Mouse (Mus musculus) bone marrow, adult 2 months (tissue): ENCODE data around the gene Lad1. TPM values are rescaled to one million over a fixed set of nuclear protein-coding genes. Genes with fewer than 3 reads are reported as not detected.

Source experiments
- H3K27ac ChIP-seq: fragments of 200-500 bp; 2 replicates; pipeline ENCODE4 v1.5.1; 2012; ENCODE audit warnings: low read depth, mild to moderate bottlenecking, control low read depth, inconsistent platforms, low read length; ENCODE audit not compliant: control insufficient read depth, poor library complexity, insufficient read depth
- H3K4me1 ChIP-seq: fragments of 200-500 bp; 2 replicates; pipeline ENCODE4 v1.6.1; 2011; ENCODE audit warnings: low read length; ENCODE audit not compliant: control insufficient read depth, insufficient read depth
- H3K4me3 ChIP-seq: fragments of 200-500 bp; replicated peaks from 2 replicates; pipeline ENCODE3; 2011; ENCODE audit warnings: mild to moderate bottlenecking, low read depth, low read length, control low read depth; ENCODE audit not compliant: control insufficient read depth
- CTCF ChIP-seq: fragments of 200-500 bp; IDR thresholded peaks from 2 replicates; pipeline ENCODE4 v1.5.1; 2011; ENCODE audit warnings: low read length, control low read depth; ENCODE audit not compliant: control insufficient read depth, insufficient read depth
- POLR2A ChIP-seq: fragments of 200-500 bp; IDR thresholded peaks from 2 replicates; pipeline ENCODE4 v1.6.1; 2011; ENCODE audit warnings: low read depth, mild to moderate bottlenecking, control low read depth, low read length, borderline replicate concordance; ENCODE audit not compliant: control insufficient read depth
- WGBS: fragments of 180-500 bp; shearing (Covaris S2); methylation state at CpG from one replicate; pipeline ENCODE4 v1.1.7; 2018; 5-methylcytosine and 5-hydroxymethylcytosine counted together
- polyA plus RNA-seq: library from polyadenylated mRNA; stranded (reverse); fragments of >200 nt; gene quantifications from 2 replicates; pipeline ENCODE4 v1.2.4, GENCODE M21; 2011; ENCODE audit warnings: low replicate concordance; ENCODE audit not compliant: missing spikeins, insufficient read depth, insufficient read length

Gene Lad1
- 0.77 TPM in 1 of 2 replicates, not detected in the other for polyA plus RNA-seq

- TF ChIP-seq CTCF, result no peak
- TF ChIP-seq POLR2A, result no peak
- under 1% methylated on average over 63 of the region's 63 CpGs for WGBS
- Histone ChIP-seq H3K4me3 (no peak within 1 kb of the TSS), H3K4me1 (no peaks in the 10 kb centered on the region), H3K27ac (no peak within 1 kb of the TSS; the same call in 1 of the 2 replicates)
These were observed at the start of gene Lad1 for GRCm38 (mm10) chr1:135818481-135819086. Gene Lad1, plus strand, starts transcription at chr1:135818598.

DNA sequence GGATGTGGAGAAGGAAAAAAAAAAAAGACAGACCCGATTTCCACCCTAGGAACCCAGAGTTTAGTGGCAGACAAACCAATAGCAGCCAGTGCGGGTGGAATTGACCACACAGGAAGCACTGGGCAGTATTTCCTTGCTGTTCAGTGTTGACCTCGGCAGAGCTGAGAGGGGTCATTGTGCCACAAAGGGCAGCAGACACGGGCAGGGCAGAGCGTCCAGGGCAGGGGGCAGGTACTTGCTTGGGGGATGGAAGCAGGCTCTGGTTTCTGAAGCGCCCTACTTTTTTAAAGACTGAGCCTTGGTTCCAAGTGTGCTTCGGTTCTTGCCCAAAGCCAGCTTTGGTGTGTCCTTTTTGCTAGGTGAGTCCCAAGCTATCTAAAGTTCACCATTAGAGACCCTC, 48.2 kb upstream of the Lad1 start:
- Histone ChIP-seq H3K27ac (no peak overlapping the region), H3K4me1 (no peaks in the 10 kb centered on the region), H3K4me3 (no peak overlapping the region)
- no peak for TF ChIP-seq POLR2A
- no peak for TF ChIP-seq CTCF
- WGBS, result 41% methylated on average over 7 of the region's 7 CpGs

DNA sequence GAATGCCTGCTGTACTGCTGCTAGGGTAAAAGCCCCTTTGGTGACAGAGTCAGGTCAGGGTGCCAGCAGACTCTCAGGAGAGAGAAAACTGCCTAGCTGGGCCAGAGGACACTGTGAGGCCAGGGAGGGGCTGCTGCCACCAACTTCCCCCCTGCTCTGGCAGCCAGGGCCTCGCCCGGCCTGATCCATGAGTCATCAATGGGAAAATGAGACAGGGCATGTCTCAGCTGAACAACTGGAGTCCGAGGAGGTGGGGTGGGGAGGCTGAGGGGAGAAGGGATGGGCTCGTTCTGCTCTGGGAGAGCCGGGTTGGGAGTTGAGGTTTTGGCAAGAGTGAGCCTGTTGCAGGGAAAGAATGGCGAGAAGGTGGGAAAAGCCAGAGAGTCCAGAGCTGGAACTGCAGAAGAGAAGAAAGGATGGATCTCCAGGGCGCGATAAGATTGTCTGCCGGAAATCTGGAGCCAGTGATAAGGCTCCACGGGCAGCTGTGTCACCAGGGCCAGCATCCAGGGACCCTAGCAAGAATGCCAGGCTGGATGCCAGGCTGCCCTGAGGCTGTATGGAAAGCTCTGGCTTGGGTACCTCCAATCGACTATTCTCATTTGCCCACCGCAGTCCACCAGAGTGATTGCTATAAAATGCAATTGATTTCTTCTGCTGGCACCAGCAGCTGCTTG, 47.4 kb upstream of the Lad1 start:
- no peaks in the 10 kb centered on the region for H3K4me1 ChIP-seq
- no peak overlapping the region for H3K4me3 ChIP-seq
- TF ChIP-seq POLR2A, result no peak
- no peak for TF ChIP-seq CTCF
- H3K27ac ChIP-seq, result no peak overlapping the region
- 56% methylated on average over 12 of the region's 12 CpGs for whole genome bisulfite sequencing

DNA sequence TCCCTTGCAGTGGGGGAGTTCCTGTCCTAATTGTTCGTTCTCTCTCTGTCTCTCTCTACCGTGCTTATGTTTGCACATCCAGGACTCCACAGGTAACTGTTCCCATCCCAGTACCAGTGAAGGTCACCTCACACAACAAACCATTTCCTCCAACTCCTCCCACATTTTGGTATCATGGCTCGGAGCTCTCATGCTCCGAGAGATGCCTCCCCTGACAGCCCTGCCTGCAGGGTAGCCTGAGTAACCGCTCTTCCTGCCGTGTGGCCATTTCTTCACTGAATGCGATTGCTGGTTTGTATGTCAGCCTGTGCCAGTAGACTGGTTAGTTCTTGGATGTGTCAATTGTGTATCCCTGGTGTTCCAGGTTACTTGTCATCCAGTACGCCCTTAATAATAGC, 46.8 kb upstream of the Lad1 start:
- TF ChIP-seq CTCF (no peak), POLR2A (no peak)
- Histone ChIP-seq H3K27ac (no peak overlapping the region), H3K4me3 (no peak overlapping the region), H3K4me1 (no peaks in the 10 kb centered on the region)
- WGBS, result 85% methylated on average over 8 of the region's 8 CpGs

GRCm38 (mm10) chr1:135776596-135776995, 41.8 kb upstream of the Lad1 start:
- Histone ChIP-seq H3K27ac (no peak overlapping the region), H3K4me3 (no peak overlapping the region), H3K4me1 (no peaks in the 10 kb centered on the region)
- TF ChIP-seq CTCF (no peak), POLR2A (no peak)

DNA sequence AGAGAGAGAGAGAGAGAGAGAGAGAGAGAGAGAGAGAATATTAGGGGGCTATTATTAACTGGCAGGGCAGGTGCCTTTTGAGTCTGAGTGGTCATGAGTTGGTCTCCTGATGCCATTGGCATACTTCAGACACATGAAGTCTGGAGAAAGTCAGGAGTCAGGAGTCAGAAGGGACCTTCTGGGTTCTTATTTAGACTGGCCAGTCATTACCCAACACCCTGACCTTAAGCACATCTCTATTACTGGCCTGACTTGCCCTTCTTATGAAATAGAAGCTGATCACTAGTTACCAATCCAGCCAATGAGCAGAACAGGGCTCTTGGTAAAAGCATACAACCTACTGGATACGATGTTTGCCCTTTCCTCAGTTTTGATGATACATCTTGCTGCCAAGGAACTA, 41.4 kb upstream of the Lad1 start:
- no peak for TF ChIP-seq CTCF
- TF ChIP-seq POLR2A, result no peak
- 77% methylated on average over 1 of the region's 1 CpGs for WGBS
- no peaks in the 10 kb centered on the region for H3K4me1 ChIP-seq
- no peak overlapping the region for H3K27ac ChIP-seq
- no peak overlapping the region for H3K4me3 ChIP-seq

DNA sequence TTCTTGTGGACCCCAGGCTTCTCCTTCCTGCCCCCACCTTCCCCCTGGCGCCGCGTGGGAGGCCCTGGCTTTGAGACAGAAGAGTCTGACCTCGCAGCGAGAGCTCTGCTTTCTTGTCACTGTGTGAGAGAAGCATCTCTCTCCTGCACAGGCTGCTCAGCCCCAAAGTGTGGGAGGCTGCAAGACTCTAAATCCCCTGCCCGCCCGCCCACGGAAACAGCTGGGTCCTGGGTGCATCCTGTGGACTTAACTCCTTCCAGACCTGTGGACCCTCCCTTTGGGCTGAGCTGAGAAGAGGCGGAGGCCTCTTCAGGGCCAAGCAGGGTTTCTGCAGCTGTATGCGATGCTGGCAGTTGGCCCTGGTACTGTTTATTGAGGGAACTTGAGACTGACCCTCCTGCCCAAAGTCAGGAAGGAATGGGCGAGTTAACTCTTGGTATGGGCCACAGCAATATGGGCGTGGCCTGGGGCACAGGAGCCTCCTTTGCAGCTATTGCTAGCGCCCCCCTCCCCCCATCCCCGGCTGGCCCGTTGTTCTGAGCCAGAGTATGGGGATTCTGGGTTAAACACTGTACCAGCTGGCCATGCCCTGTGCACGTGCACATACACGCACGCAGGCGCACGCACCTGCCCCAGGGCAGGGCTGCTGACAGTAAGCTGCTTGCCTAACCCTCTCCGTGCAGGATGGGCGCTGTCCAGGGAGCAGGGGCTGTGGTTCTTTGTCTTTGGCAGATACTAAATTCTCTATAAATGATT, 39.4 kb upstream of the Lad1 start, which contains the start of gene Tnni1:
Gene Tnni1, plus strand, starts transcription at position 655 of the 756 bp plus-strand sequence.
- Histone ChIP-seq H3K4me3 (no peak within 1 kb of the TSS), H3K27ac (no peak within 1 kb of the TSS), H3K4me1 (no peaks in the 10 kb centered on the region)
- 8% methylated on average over 22 of the region's 22 CpGs for whole genome bisulfite sequencing
- TF ChIP-seq CTCF (no peak), POLR2A (no peak)

- Histone ChIP-seq H3K4me3 (no peak overlapping the region), H3K27ac (no peak overlapping the region), H3K4me1 (no peaks in the 10 kb centered on the region)
- TF ChIP-seq CTCF, result no peak
- no peak for TF ChIP-seq POLR2A
- WGBS, result 83% methylated on average over 4 of the region's 4 CpGs
These were observed 37.7 kb upstream of the Lad1 start for GRCm38 (mm10) chr1:135780649-135781048.

- WGBS, result 18% methylated on average over 13 of the region's 13 CpGs
- Histone ChIP-seq H3K4me1 (no peaks in the 10 kb centered on the region), H3K27ac (no peak overlapping the region), H3K4me3 (no peak overlapping the region)
- TF ChIP-seq POLR2A (no peak), CTCF (peak; percentile 92)
These were observed 37.2 kb upstream of the Lad1 start for GRCm38 (mm10) chr1:135781220-135781619.
